Mouse (Mus musculus): ENCODE measurements around the gene E030025P04Rik.

- TF ChIP-seq CTCF (IDR thresholded peaks at IDR 0.05; ENCODE audit: low read depth) (no peak), EP300 (IDR thresholded peaks at IDR 0.05; ENCODE audit: low read depth) (no peak)
Measured at GRCm38 (mm10) chr11:109107518-109108205, 36.5 kb downstream of the E030025P04Rik start.

All from liver, postnatal 0 days (tissue).